Mouse (Mus musculus) kidney, adult 18-20 months (tissue): ENCODE results near the gene Tcl1b1.
"Not testable (repeated sequence)": the region's sequence is repeated elsewhere in the genome, so short reads cannot be mapped to it uniquely, and the experiment has no call there.

Source experiments
- DNase-seq: peaks from one replicate; pipeline ENCODE4 v3.0.0; 2021

Gene Tcl1b1

DNA sequence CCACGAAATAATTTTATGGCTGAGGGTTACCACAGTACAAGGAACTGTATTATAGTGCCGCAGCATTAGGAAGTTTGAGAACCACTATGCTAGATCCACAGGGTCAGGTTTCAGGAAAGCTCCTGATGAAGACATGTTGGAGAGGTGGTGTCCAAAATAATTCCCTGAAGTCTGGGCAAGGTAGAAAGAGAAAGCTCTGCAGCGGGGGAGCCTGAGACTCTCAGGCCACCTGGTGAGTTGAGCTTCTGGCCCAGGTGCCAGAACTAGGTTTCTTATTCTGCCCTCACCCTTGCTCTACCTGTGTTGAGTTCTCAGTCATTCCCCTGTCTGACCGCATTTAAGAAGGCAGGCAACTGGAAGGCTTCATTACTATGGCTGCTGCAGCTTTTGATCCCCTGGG is at the start of gene Tcl1b1:
TSS of gene Tcl1b1 (plus strand) at position 301 of the 400 bp plus-strand sequence.
- no peak for DNase-seq

GRCm38 (mm10) chr12:105109812-105110211 is 49.7 kb upstream of the Tcl1b1 start:
- DNase-seq: no peak

- no peak for DNase-seq
These were observed 47.0 kb upstream of the Tcl1b1 start for GRCm38 (mm10) chr12:105112321-105112988.

- DNase-seq: no peak
These were observed 42.8 kb upstream of the Tcl1b1 start for GRCm38 (mm10) chr12:105116648-105117047.

GRCm38 (mm10) chr12:105125362-105125761 is 34.1 kb upstream of the Tcl1b1 start:
- DNase-seq: no peak

DNA sequence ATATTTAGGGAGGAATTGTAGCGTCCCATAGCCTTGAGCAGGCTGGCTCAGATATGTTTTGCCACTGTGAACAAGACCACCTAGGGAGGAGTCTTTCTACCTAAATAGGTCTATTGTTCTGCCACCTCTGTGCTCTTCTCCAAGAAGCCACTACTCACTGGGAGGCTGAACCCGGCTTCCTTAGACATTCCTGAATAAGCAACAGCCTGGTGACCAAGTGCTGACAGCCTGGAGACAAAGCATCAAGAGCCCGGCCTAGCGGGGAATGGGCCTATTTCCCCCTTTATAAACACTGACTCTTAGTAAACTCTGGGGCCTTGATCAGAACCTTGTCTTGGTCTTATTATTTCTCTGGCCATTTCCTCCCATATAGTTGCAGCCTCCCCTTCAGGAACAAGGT is 33.0 kb upstream of the Tcl1b1 start:
- DNase-seq: no peak

- no peak for DNase-seq
These were observed 31.9 kb upstream of the Tcl1b1 start for GRCm38 (mm10) chr12:105127607-105128006.

- not testable (repeated sequence) for DNase-seq
These were observed 29.8 kb upstream of the Tcl1b1 start for GRCm38 (mm10) chr12:105129494-105130205.

DNA sequence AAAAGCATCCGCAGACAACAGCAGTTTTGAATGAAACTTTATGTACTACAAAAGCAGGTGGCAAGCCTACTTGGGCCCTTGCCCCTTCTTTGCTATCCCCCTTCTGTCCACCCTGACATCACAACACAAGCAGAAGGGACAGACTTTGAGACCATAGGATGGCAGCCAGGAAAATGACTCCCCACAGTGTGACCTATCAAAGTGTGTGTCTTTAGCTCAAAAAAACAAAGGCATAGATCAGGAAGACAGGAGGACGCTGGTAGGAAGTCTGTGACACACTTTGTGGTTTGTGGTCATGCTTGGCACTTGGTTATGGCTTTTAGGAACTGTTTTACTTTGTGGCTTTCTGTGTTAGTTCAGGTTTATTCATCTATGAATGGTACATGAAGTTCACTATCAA is 25.3 kb upstream of the Tcl1b1 start:
- not testable (repeated sequence) for DNase-seq

GRCm38 (mm10) chr12:105134826-105135225 is 24.7 kb upstream of the Tcl1b1 start:
- not testable (repeated sequence) for DNase-seq

GRCm38 (mm10) chr12:105137729-105138128 is 21.8 kb upstream of the Tcl1b1 start:
- not testable (repeated sequence) for DNase-seq

DNA sequence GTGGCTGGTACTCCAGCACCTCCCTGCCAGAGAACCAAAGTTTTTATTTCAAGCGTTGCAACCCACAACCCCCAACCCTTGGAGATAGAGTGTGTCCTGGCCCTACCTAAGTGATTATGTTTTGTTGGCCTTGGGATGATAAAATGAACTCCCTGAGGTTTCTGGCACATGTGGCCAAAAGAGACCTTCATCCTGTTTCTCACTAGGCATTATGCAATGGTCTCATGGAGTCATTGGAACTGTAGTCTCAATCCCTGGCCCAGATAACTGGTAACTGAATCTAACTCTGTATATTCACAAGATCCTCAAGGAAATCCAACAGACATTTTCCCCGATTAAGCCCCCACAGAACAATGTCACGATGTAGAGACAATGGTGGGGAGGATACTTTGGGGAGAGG is 16.4 kb upstream of the Tcl1b1 start:
- no peak for DNase-seq

- DNase-seq: not testable (repeated sequence)
These were observed 14.6 kb upstream of the Tcl1b1 start for GRCm38 (mm10) chr12:105144928-105145327.

GRCm38 (mm10) chr12:105145714-105146113 is 13.8 kb upstream of the Tcl1b1 start, which contains the start of gene Tcl1b2:
Tcl1b2 (plus strand) TSS chr12:105146014.
- no peak for DNase-seq

DNA sequence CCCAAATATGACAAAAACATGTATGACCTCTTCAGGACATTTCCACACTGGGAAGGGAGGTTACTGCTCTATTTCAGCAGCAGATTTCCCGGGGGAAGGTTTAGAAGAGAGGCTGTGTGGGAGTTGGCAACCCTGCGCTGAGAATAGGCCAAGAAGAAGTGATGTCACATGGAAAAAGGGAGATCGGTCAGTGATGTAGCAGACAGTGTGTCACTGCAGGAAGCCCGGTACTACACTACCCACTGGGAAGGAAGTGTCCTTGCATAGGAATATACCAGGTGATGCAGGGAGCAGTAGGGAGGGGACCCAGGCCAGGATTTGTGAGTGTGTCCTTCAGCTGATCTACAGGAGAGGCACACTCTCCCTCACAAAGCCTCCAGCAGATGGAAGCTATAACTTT is 4.2 kb upstream of the Tcl1b1 start:
- not testable (repeated sequence) for DNase-seq

GRCm38 (mm10) chr12:105158842-105159241 is 648 bp upstream of the Tcl1b1 start:
- DNase-seq: no peak

DNA sequence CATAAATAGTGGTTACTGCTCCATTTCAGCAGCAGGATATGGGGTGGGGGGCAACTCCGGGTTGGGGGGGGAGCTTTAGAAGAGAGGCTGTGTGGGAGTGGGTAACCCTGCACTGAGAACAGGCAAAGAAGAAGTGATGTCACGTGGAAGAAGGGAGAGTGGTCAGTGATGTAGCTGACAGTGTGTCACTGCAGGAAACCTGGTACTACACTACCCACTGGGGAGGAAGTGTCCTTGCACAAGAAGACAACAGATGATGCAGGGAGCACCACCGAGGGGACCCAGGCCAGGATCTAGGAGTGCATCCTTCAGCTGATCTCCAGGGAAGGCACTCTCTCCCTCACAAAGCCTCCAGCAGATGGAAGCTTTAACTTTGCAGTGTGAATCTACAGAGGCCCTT is 7.2 kb downstream of the Tcl1b1 start:
- DNase-seq: no peak

DNA sequence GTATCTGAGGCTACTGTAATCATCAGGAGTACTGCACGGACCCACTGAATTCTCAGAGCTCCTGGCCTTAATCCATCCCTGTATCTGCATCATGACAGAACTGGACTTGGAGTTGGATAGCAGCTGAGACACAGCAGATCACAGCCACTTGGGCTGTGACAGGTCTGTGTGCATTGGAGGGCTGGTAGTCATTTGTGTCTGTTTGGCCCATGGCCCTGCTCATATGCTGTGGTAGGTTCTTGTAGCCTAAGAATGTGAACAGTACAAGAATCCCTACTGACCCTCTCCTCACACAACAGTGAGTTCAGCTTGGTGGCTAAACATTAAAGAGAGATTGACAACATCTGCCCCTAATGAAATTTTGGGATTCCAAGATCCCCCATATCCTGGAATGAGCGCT is 13.9 kb downstream of the Tcl1b1 start:
- no peak for DNase-seq

DNA sequence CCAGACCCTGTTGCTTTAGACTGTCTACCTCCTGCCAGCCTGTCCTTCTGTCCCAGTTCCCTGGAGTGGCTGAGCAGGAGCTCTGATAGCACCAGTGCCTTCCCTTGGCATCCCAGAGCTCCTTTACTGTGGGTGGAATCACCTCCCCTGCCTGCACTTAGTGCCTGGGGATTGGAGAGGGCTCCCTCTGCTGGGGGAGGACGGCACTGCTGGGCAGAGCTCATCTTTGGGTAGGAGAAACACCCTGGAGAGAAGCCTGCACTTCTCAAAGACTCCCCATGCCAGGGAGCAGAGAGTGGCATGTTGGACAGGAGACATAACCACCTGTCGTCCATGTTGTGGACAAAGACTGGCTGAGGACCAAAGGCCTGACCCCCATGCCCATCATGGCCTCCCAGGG is 14.8 kb downstream of the Tcl1b1 start:
- peak; percentile 70 for DNase-seq

- DNase-seq: not testable (repeated sequence)
These were observed 16.6 kb downstream of the Tcl1b1 start, which contains the start of gene Tcl1b5 for GRCm38 (mm10) chr12:105176044-105176443. Tcl1b5 (plus strand) TSS chr12:105176344.

GRCm38 (mm10) chr12:105181040-105181644 is 21.7 kb downstream of the Tcl1b1 start:
- not testable (repeated sequence) for DNase-seq

- DNase-seq: peak; percentile 20
These were observed 29.5 kb downstream of the Tcl1b1 start for GRCm38 (mm10) chr12:105188980-105189379.

DNA sequence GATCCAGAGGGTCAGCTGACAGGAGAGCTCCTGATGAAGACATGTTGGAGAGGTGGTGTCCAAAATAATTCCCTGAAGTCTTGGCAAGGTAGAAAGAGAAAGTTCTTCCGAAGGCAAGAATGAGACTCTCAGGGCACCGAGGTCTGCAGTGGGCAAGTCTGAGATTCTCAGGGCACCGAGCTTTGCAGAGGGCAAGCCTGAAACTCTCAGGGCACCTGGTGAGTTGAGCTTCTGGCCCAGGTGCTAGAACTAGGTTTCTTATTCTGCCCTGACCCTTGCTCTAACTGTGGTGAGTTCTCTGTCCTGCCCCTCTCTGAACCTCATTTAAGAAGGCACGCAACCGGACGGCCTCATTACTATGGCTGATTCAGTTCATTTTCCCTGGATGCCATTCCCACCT is 31.3 kb downstream of the Tcl1b1 start, which contains the start of gene Tcl1b3:
TSS of gene Tcl1b3 (plus strand) at position 301 of the 400 bp plus-strand sequence.
- DNase-seq: not testable (repeated sequence)
